Mouse (Mus musculus) myocyte (in vitro differentiated cells): Measurements from ENCODE around the gene Adamts6.

Experiments
- CEBPB ChIP-seq: IDR thresholded peaks from 2 replicates; pipeline ENCODE4 v1.6.1; 2011; ENCODE audit warnings: mild to moderate bottlenecking, moderate library complexity; ENCODE audit not compliant: poor library complexity, insufficient read depth, severe bottlenecking
- E2F4 ChIP-seq: IDR thresholded peaks from one replicate; pipeline ENCODE4 v1.6.1; 2011; ENCODE audit warnings: mild to moderate bottlenecking, control low read depth, moderate library complexity; ENCODE audit not compliant: insufficient read depth
- MAX ChIP-seq: IDR thresholded peaks from one replicate; pipeline ENCODE4 v1.6.1; 2011; ENCODE audit warnings: low read depth, mild to moderate bottlenecking, control low read depth
- MYOD1 ChIP-seq, 3 experiments: IDR thresholded peaks; one replicate each; pipeline ENCODE4 v1.6.1; 2011; ENCODE audit warnings: control low read depth in 2 of 3, low read depth in 2 of 3, mild to moderate bottlenecking in 2 of 3, moderate library complexity in 1 of 3; ENCODE audit not compliant: insufficient read length in 2 of 3, control insufficient read depth in 1 of 3
- MYOG ChIP-seq, 3 experiments: IDR thresholded peaks; one replicate each; pipeline ENCODE4 v1.6.1; 2011; ENCODE audit warnings: control low read depth in 2 of 3, low read depth in 2 of 3, mild to moderate bottlenecking in 2 of 3; ENCODE audit not compliant: insufficient read length in 2 of 3, control insufficient read depth in 1 of 3, insufficient read depth in 1 of 3
- POLR2A ChIP-seq: IDR thresholded peaks from one replicate; pipeline ENCODE4 v1.6.1; 2011; ENCODE audit warnings: low read depth, mild to moderate bottlenecking, control low read depth, moderate library complexity; ENCODE audit not compliant: insufficient read length
- POLR2AphosphoS2 ChIP-seq: IDR thresholded peaks from one replicate; pipeline ENCODE4 v1.6.1; 2011; ENCODE audit warnings: low read depth, control low read depth; ENCODE audit not compliant: insufficient read length
- REST ChIP-seq: IDR thresholded peaks from one replicate; pipeline ENCODE4 v1.6.1; 2011; ENCODE audit warnings: mild to moderate bottlenecking, control low read depth, moderate library complexity; ENCODE audit not compliant: insufficient read depth, insufficient read length
- SRF ChIP-seq: IDR thresholded peaks from one replicate; pipeline ENCODE4 v1.6.1; 2011; ENCODE audit warnings: low read depth; ENCODE audit not compliant: control insufficient read depth, insufficient read length
- TCF12 ChIP-seq: IDR thresholded peaks from one replicate; pipeline ENCODE4 v1.6.1; 2011; ENCODE audit warnings: mild to moderate bottlenecking, control low read depth; ENCODE audit not compliant: poor library complexity, insufficient read depth, severe bottlenecking
- TCF3 ChIP-seq: IDR thresholded peaks from one replicate; pipeline ENCODE4 v1.6.1; 2011; ENCODE audit warnings: low read depth, control low read depth; ENCODE audit not compliant: insufficient read length
- USF1 ChIP-seq: IDR thresholded peaks from one replicate; pipeline ENCODE4 v1.6.1; 2011; ENCODE audit warnings: low read depth, mild to moderate bottlenecking, control low read depth, moderate library complexity

GRCm38 (mm10) chr13:104442559-104442958 is 154.9 kb downstream of the Adamts6 start:
- TF ChIP-seq POLR2A: no peak
- no peak for TF ChIP-seq TCF3
- TF ChIP-seq MYOG (IDR thresholded peaks at IDR 0.05; ENCODE audit: control insufficient read depth in 1 of 3, insufficient read depth in 1 of 3, insufficient read length in 2 of 3, low read depth in 2 of 3): no peak
- no peak for TF ChIP-seq E2F4
- no peak for TF ChIP-seq CEBPB
- TF ChIP-seq MYOD1 (IDR thresholded peaks at IDR 0.05; ENCODE audit: control insufficient read depth in 1 of 3, insufficient read length in 2 of 3, low read depth in 2 of 3): no peak
- TF ChIP-seq USF1: no peak
- no peak for TF ChIP-seq SRF
- TF ChIP-seq MAX: no peak
- no peak for TF ChIP-seq POLR2AphosphoS2
- TF ChIP-seq TCF12: no peak
- TF ChIP-seq REST: no peak
